Mouse (Mus musculus) heart, embryonic 11.5 days (tissue): ENCODE measurements around the gene Creld1. TPM values are rescaled to one million over a fixed set of nuclear protein-coding genes. Genes with fewer than 3 reads are reported as not detected.
A peak's percentile ranks its signal among the peaks of the same experiment; 100 is the strongest.

ENCODE experiments used
- ATAC-seq: fragments of 200-750 bp; cut with Nextera tagmentation; replicated peaks from 2 replicates; pipeline ENCODE4 v1.8.0; 2017; ENCODE audit warnings: moderate library complexity; ENCODE audit not compliant: insufficient number of reproducible peaks, low FRiP score, low TSS enrichment
- H3K27ac ChIP-seq: fragments of 300-500 bp; sonication (generic); 2 replicates; pipeline ENCODE4 v1.5.1; 2014; ENCODE audit warnings: mild to moderate bottlenecking, low read depth, low read length
- H3K27me3 ChIP-seq: fragments of 300-500 bp; sonication (generic); 2 replicates; pipeline ENCODE4 v1.6.1; 2014; ENCODE audit warnings: mild to moderate bottlenecking, low read length, mixed read lengths; ENCODE audit not compliant: control insufficient read depth, insufficient read depth
- H3K36me3 ChIP-seq: fragments of 300-500 bp; sonication (generic); 2 replicates; pipeline ENCODE4 v1.6.1; 2014; ENCODE audit warnings: mild to moderate bottlenecking, low read length, moderate library complexity, mixed read lengths; ENCODE audit not compliant: control insufficient read depth, insufficient read depth
- H3K4me1 ChIP-seq: fragments of 300-500 bp; sonication (generic); 2 replicates; pipeline ENCODE4 v1.6.1; 2014; ENCODE audit warnings: low read length; ENCODE audit not compliant: control insufficient read depth, insufficient read depth
- H3K4me2 ChIP-seq: fragments of 300-500 bp; sonication (generic); 2 replicates; pipeline ENCODE4 v1.6.1; 2014; ENCODE audit warnings: mild to moderate bottlenecking, moderate library complexity
- H3K4me3 ChIP-seq: fragments of 300-500 bp; sonication (generic); 2 replicates; pipeline ENCODE4 v1.5.1; 2014; ENCODE audit warnings: low read depth, low read length
- H3K9ac ChIP-seq: fragments of 300-500 bp; sonication (generic); 2 replicates; pipeline ENCODE4 v1.6.1; 2014; ENCODE audit warnings: mild to moderate bottlenecking, low read depth, low read length, moderate library complexity
- H3K9me3 ChIP-seq: fragments of 300-500 bp; sonication (generic); replicated peaks from 2 replicates; pipeline ENCODE4 v1.6.1; 2016; ENCODE audit warnings: low read length; ENCODE audit not compliant: control insufficient read depth
- WGBS: fragments of 180-500 bp; shearing (Covaris S2); extraction: QIAGEN DNeasy Blood & Tissue Kit; methylation state at CpG from one replicate; pipeline ENCODE4 v1.1.7; 2014; ENCODE audit not compliant: insufficient replicate concordance; 5-methylcytosine and 5-hydroxymethylcytosine counted together
- microRNA-seq: library from miRNA; unstranded; fragments of <30 nt; microRNA quantifications from one replicate; pipeline ENCODE4, GENCODE M21; 2016; ENCODE audit warnings: borderline number of aligned reads
- polyA plus RNA-seq: library from polyadenylated mRNA; unstranded; fragments of >200 nt; fragmentation: Nextera tagmentation; extraction: Ambion mirVana; gene quantifications from 2 replicates; pipeline ENCODE4 v1.2.1, GENCODE M21; 2014

Gene Creld1
- polyA plus RNA-seq, 1 experiment from 2014 or later = 31.1 TPM

DNA sequence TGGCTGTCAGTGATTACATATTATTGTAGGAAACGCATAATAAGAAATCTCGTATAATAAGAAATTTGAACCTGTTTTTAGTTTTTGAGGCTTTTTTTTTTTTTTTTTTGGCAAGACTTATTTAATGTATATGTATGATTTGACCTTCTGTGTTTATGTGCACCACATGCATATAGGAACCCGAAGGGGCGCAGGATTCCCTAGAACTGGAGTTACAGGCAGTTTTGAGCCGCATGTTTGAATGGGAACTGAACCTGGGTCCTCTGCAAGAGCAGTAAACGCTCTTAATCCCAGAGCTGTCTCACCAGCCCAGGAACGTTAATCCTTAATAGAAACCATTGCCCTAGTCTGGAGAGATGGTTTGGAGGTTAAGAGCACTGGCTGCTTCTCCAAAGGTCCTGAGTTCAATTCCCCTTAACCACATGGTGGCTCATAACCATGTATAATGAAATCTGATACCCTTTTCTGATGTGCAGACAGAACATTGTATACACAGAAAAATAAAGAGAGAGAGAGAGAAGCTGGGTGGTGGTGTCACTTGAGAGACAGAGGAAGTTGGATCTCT lies 48.8 kb downstream of the Creld1 start:
- no peak for ATAC-seq
- Histone ChIP-seq H3K27ac (no peak overlapping the region), H3K4me3 (peak overlapping the region; percentile 64), H3K9ac (peak overlapping the region; percentile 77), H3K27me3 (no peaks in the 10 kb centered on the region), H3K9me3 (no peaks in the 10 kb centered on the region), H3K4me2 (peak overlapping the region; percentile 66), H3K4me1 (peaks cover 12% of the 10 kb centered on the region), H3K36me3 (no peaks in the 10 kb centered on the region)
- WGBS = 8% methylated on average over 7 of the region's 7 CpGs

GRCm38 (mm10) chr6:113534886-113535285 lies 51.8 kb downstream of the Creld1 start:
- ATAC-seq = no peak
- no peaks in the 10 kb centered on the region for H3K9me3 ChIP-seq
- H3K27ac ChIP-seq = no peak overlapping the region
- H3K9ac ChIP-seq = no peak overlapping the region; the same call in 1 of the 2 replicates
- WGBS = 81% methylated on average over 7 of the region's 7 CpGs
- H3K27me3 ChIP-seq = no peaks in the 10 kb centered on the region
- peaks cover 12% of the 10 kb centered on the region for H3K4me1 ChIP-seq
- no peak overlapping the region for H3K4me3 ChIP-seq
- H3K4me2 ChIP-seq = no peak overlapping the region
- H3K36me3 ChIP-seq = peaks cover 4% of the 10 kb centered on the region; the same call in 1 of the 2 replicates

GRCm38 (mm10) chr6:113541610-113542009 lies 58.5 kb downstream of the Creld1 start:
- ATAC-seq = no peak
- Histone ChIP-seq H3K36me3 (peaks cover 8% of the 10 kb centered on the region; the same call in 1 of the 2 replicates), H3K27ac (no peak overlapping the region), H3K27me3 (no peaks in the 10 kb centered on the region), H3K4me2 (no peak overlapping the region), H3K4me1 (no peaks in the 10 kb centered on the region), H3K9ac (no peak overlapping the region), H3K9me3 (no peaks in the 10 kb centered on the region), H3K4me3 (no peak overlapping the region)
- WGBS = 86% methylated on average over 6 of the region's 6 CpGs

Small RNAs within 50 kb of the gene (microRNA-seq; reads per million reads assigned to microRNA genes)
- gene Gm23365 = not detected

Other genes starting within 250 kb of the Creld1 start
- gene Mtmr14, start 245.5 kb upstream of the Creld1 start, polyA plus RNA-seq = 24.3 and 28.1 TPM in 2 replicates
- 0.11 and 0.15 TPM in 2 replicates for gene Cpne9, start 201.0 kb upstream of the Creld1 start, polyA plus RNA-seq
- gene Brpf1, start 176.2 kb upstream of the Creld1 start, polyA plus RNA-seq = 11.0 and 14.6 TPM in 2 replicates
- gene Ogg1, start 156.3 kb upstream of the Creld1 start, polyA plus RNA-seq = 10.6 and 11.6 TPM in 2 replicates
- 106 and 109 TPM in 2 replicates for gene Camk1, start 139.3 kb upstream of the Creld1 start, polyA plus RNA-seq
- gene Tada3, start 105.4 kb upstream of the Creld1 start, polyA plus RNA-seq = 43.3 and 44.8 TPM in 2 replicates
- gene Arpc4, start 105.2 kb upstream of the Creld1 start, polyA plus RNA-seq = 166 and 179 TPM in 2 replicates
- gene Ttll3, start 94.0 kb upstream of the Creld1 start, polyA plus RNA-seq = 1.5 and 2.6 TPM in 2 replicates
- gene Rpusd3, start 64.0 kb upstream of the Creld1 start, polyA plus RNA-seq = 15.9 and 21.2 TPM in 2 replicates
- gene Cidec, start 47.5 kb upstream of the Creld1 start, polyA plus RNA-seq = not detected in 2 replicates
- 58.9 and 65.8 TPM in 2 replicates for gene Jagn1, start 40.7 kb upstream of the Creld1 start, polyA plus RNA-seq
- gene Il17re, start 24.8 kb upstream of the Creld1 start, polyA plus RNA-seq = 0.72 TPM in 2 replicates
- 2.6 and 3.1 TPM in 2 replicates for gene Il17rc, start 11.9 kb upstream of the Creld1 start, polyA plus RNA-seq
- 0.23 and 0.27 TPM in 2 replicates for gene Prrt3, start 18.6 kb downstream of the Creld1 start, polyA plus RNA-seq
- 79.5 and 83.4 TPM in 2 replicates for gene Emc3, start 48.4 kb downstream of the Creld1 start, polyA plus RNA-seq
- gene Fancd2, start 48.4 kb downstream of the Creld1 start, polyA plus RNA-seq = 11.5 and 12.6 TPM in 2 replicates
- gene Fancd2os, start 117.4 kb downstream of the Creld1 start, polyA plus RNA-seq = 0.41 and 0.57 TPM in 2 replicates
- 186 and 188 TPM in 2 replicates for gene Brk1, start 121.5 kb downstream of the Creld1 start, polyA plus RNA-seq
- gene Vhl, start 140.7 kb downstream of the Creld1 start, polyA plus RNA-seq = 31.2 and 40.9 TPM in 2 replicates
- gene Irak2, start 155.2 kb downstream of the Creld1 start, polyA plus RNA-seq = 6.7 and 7.2 TPM in 2 replicates
- gene Tatdn2, start 213.8 kb downstream of the Creld1 start, polyA plus RNA-seq = 0.93 and 1.1 TPM in 2 replicates
- gene Ghrl, start 236.6 kb downstream of the Creld1 start, polyA plus RNA-seq = 0.66 and 0.69 TPM in 2 replicates